Mouse (Mus musculus): Measurements from ENCODE around the gene Vps13d.

GRCm38 (mm10) chr4:145020383-145020782, 174.4 kb downstream of the Vps13d start:
- TF ChIP-seq POLR2A (IDR thresholded peaks at IDR 0.05; ENCODE audit: control insufficient read depth, extremely low read depth, insufficient read depth, low read length, poor library complexity) (no peak), CTCF (IDR thresholded peaks at IDR 0.05; ENCODE audit: borderline replicate concordance, control insufficient read depth, extremely low read depth, insufficient read depth, low read length, poor library complexity) (no peak)
